Mouse (Mus musculus) heart, postnatal 0 days (tissue): ENCODE results near the gene Hrasls5.

Source experiments
- CTCF ChIP-seq: IDR thresholded peaks from 2 replicates; pipeline ENCODE4 v1.5.1; 2016; ENCODE audit warnings: antibody characterized with exemption, control low read depth, low read depth
- EP300 ChIP-seq: IDR thresholded peaks from 2 replicates; pipeline ENCODE4 v1.6.1; 2016; ENCODE audit warnings: antibody characterized with exemption, low read depth

DNA sequence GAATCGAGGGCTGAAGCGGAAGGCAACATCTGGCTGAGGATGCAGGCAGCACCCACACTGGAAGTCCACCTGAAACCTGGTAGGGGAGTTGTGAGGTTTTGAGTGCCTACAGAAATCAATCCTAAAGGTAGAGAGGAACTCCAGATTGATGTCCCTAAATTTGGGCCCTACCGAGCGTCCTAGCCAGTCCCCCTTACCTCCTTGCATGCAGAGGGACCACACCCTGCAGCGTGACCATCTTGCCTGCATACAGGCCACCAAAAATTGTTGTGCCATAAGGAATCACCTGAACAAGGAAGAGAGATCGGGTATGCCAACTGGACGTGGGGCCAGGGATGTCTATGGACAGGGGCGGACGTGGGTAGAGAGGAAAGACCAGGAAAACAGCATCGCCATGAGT is 8.2 kb upstream of the Hrasls5 start:
- no peak for TF ChIP-seq CTCF
- TF ChIP-seq EP300 = no peak
